Mouse (Mus musculus) megakaryocyte-erythroid progenitor cell, adult 5-6 weeks (primary cell): ENCODE results near the gene Myo3a. TPM values are rescaled to one million over a fixed set of nuclear protein-coding genes. Genes with fewer than 3 reads are reported as not detected.
"Not testable (repeated sequence)": the region's sequence is repeated elsewhere in the genome, so short reads cannot be mapped to it uniquely, and the experiment has no call there.

Source experiments
- ATAC-seq: replicated peaks from 2 replicates; pipeline ENCODE4 v1.8.0; 2016; ENCODE audit warnings: mild to moderate bottlenecking, inconsistent platforms; ENCODE audit not compliant: severe bottlenecking, poor library complexity, low FRiP score, low TSS enrichment
- total RNA-seq, 2 experiments: library from RNA; stranded (forward) in 1 of 2; stranded (reverse) in 1 of 2; fragments of 200-1000, 215-1000 nt in 1 of 2; fragments of >200 nt in 1 of 2; fragmentation: Nextera tagmentation in 1 of 2; gene quantifications; 2 replicates each; pipeline ENCODE4 v1.2.3; 2014 to 2017

Gene Myo3a
- total RNA-seq (2014; fragmentation: Nextera tagmentation) (not detected in 2 replicates), total RNA-seq (2017) (not detected in 2 replicates)

GRCm38 (mm10) chr2:22227308-22227707, at the start of gene Myo3a:
Myo3a (plus strand) TSS chr2:22227503.
- ATAC-seq, result 0 out of 2 replicates have a peak, but pooled peaks have one; percentile 52

- no peak for ATAC-seq
Measured at GRCm38 (mm10) chr2:22250462-22250861, 23.2 kb downstream of the Myo3a start.

GRCm38 (mm10) chr2:22251045-22251444, 23.7 kb downstream of the Myo3a start:
- no peak for ATAC-seq

GRCm38 (mm10) chr2:22255600-22255999, 28.3 kb downstream of the Myo3a start:
- no peak for ATAC-seq

- ATAC-seq, result no peak
Measured at GRCm38 (mm10) chr2:22271555-22271954, 44.3 kb downstream of the Myo3a start.

- ATAC-seq, result no peak
Measured at GRCm38 (mm10) chr2:22285366-22285765, 58.1 kb downstream of the Myo3a start.

- ATAC-seq, result no peak
Measured at GRCm38 (mm10) chr2:22285777-22286176, 58.5 kb downstream of the Myo3a start.

GRCm38 (mm10) chr2:22293579-22294446, 66.5 kb downstream of the Myo3a start:
- ATAC-seq, result no peak

GRCm38 (mm10) chr2:22294447-22294738, 67.1 kb downstream of the Myo3a start:
- ATAC-seq, result no peak

- ATAC-seq, result no peak
Measured at GRCm38 (mm10) chr2:22297913-22298312, 70.6 kb downstream of the Myo3a start.

- no peak for ATAC-seq
Measured at GRCm38 (mm10) chr2:22338269-22338857, 111.1 kb downstream of the Myo3a start.

GRCm38 (mm10) chr2:22410511-22410910, 183.2 kb downstream of the Myo3a start:
- ATAC-seq, result not testable (repeated sequence)

GRCm38 (mm10) chr2:22548421-22548820, 321.1 kb downstream of the Myo3a start:
- no peak for ATAC-seq

- peak; percentile 70 for ATAC-seq
Measured at GRCm38 (mm10) chr2:22587469-22588169, 360.3 kb downstream of the Myo3a start.

GRCm38 (mm10) chr2:22588170-22588541, 360.9 kb downstream of the Myo3a start:
- peak; percentile 5 for ATAC-seq

- ATAC-seq, result peak; percentile 62
Measured at GRCm38 (mm10) chr2:22588673-22589381, 361.5 kb downstream of the Myo3a start.

GRCm38 (mm10) chr2:22589382-22590205, 362.3 kb downstream of the Myo3a start:
- ATAC-seq, result peak; percentile 67

- no peak for ATAC-seq
Measured at GRCm38 (mm10) chr2:22590206-22590490, 362.8 kb downstream of the Myo3a start.

GRCm38 (mm10) chr2:22617951-22618350, 390.6 kb downstream of the Myo3a start:
- ATAC-seq, result no peak; the same call in 1 of the 2 replicates
